Mouse (Mus musculus): ENCODE measurements around the gene Rab5c. TPM values are rescaled to one million over a fixed set of nuclear protein-coding genes. Genes with fewer than 3 reads are reported as not detected.
A peak's percentile ranks its signal among the peaks of the same experiment; 100 is the strongest.

Rab5c gene
- total RNA-seq (2012; rRNA removed) (233 and 263 TPM in 2 replicates), polyA plus RNA-seq (2012; ENCODE audit: insufficient read depth in 1 of 2, insufficient read length in 2 of 2, low read depth in 1 of 2, low replicate concordance in 2 of 2, missing spikeins in 1 of 2) (100 to 1,000 TPM in 1 of 2 experiments, not detected in 1; 249 TPM)

- Histone ChIP-seq H3K4me1 (ENCODE audit: control insufficient read depth in 1 of 2, insufficient read depth in 2 of 2, low read length in 2 of 2) (peaks cover 2 to 22% of the 10 kb centered on the region in 2 experiments; a peak in 3 of 4 replicates), H3K36me3 (ENCODE audit: control insufficient read depth in 1 of 2, insufficient read depth in 2 of 2, low read length in 2 of 2) (peaks cover 0 to 24% of the 10 kb centered on the region in 2 experiments; a peak in 3 of 4 replicates), H3K79me2 (ENCODE audit: control insufficient read depth, insufficient read depth, low read length, poor library complexity) (peaks cover 45% of the 10 kb centered on the region), H3K9ac (ENCODE audit: control insufficient read depth, low read depth, low read length, poor library complexity, severe bottlenecking) (peak within 1 kb of the TSS; percentile 95), H3K27me3 (ENCODE audit: control insufficient read depth in 1 of 2, insufficient read depth in 2 of 2, low read length in 2 of 2) (no peaks in the 10 kb centered on the region), H3K27ac (ENCODE audit: control insufficient read depth, low read depth, low read length) (peak within 1 kb of the TSS; percentile 93), H3K4me3 (ENCODE audit: control insufficient read depth in 1 of 2, insufficient read depth in 1 of 2, low read depth in 2 of 2, low read length in 2 of 2) (peak within 1 kb of the TSS; percentile 62 to 96), H3K9me3 (replicated peaks; ENCODE audit: insufficient read depth, low read length) (no peaks in the 10 kb centered on the region)
- TF ChIP-seq SMC3 (IDR thresholded peaks at IDR 0.05; ENCODE audit: low read depth, low read length) (0 out of 2 replicates have a peak, but pooled peaks have one; percentile 5), TCF12 (IDR thresholded peaks at IDR 0.05; ENCODE audit: low read depth, low read length) (peak; percentile 74; the same call in 1 of the 2 replicates), ZNF384 (IDR thresholded peaks at IDR 0.05; ENCODE audit: low read depth, low read length) (no peak), BHLHE40 (IDR thresholded peaks at IDR 0.05; ENCODE audit: borderline replicate concordance, low read depth, low read length) (no peak), MAZ (IDR thresholded peaks at IDR 0.05; ENCODE audit: low read depth, low read length) (peak; percentile 81; the same call in 1 of the 2 replicates), ZMIZ1 (IDR thresholded peaks at IDR 0.05; ENCODE audit: low read depth, low read length) (peak; percentile 95), MYB (IDR thresholded peaks at IDR 0.05; ENCODE audit: low read depth, low read length) (no peak), UBTF (IDR thresholded peaks at IDR 0.05; ENCODE audit: borderline replicate concordance, insufficient read depth, low read depth, low read length) (no peak), JUND (IDR thresholded peaks at IDR 0.05; ENCODE audit: low read depth, low read length) (no peak), MXI1 (IDR thresholded peaks at IDR 0.05; ENCODE audit: low read depth, low read length) (peak; percentile 89), USF2 (IDR thresholded peaks at IDR 0.05; ENCODE audit: borderline replicate concordance in 1 of 2, insufficient read depth in 1 of 2, low read depth in 1 of 2, low read length in 2 of 2) (no peak), USF1 (IDR thresholded peaks at IDR 0.05; ENCODE audit: low read depth, low read length) (no peak; the same call in 1 of the 2 replicates), RAD21 (IDR thresholded peaks at IDR 0.05; ENCODE audit: low read depth, low read length) (no peak), POLR2A (IDR thresholded peaks at IDR 0.05; ENCODE audit: control insufficient read depth in 1 of 2, insufficient read depth in 1 of 2, low read depth in 1 of 2, low read length in 2 of 2, poor library complexity in 1 of 2) (peak; percentile 61 to 97; a peak in 3 of 4 replicates), ETS1 (IDR thresholded peaks at IDR 0.05; ENCODE audit: low read depth, low read length) (peak; percentile 56; the same call in 1 of the 2 replicates), TAL1 (IDR thresholded peaks at IDR 0.05; ENCODE audit: low read length) (peak; percentile 40), KAT2A (conservative IDR thresholded peaks at IDR 0.05; ENCODE audit: low read depth, low read length) (peak; percentile 96), ELF1 (IDR thresholded peaks at IDR 0.05; ENCODE audit: low read depth, low read length) (peak; percentile 98), GATA1 (IDR thresholded peaks at IDR 0.05; ENCODE audit: low read depth, low read length) (0 out of 2 replicates have a peak, but pooled peaks have one; percentile 46), MYC (IDR thresholded peaks at IDR 0.05; ENCODE audit: low read depth, low read length) (peak; percentile 55), E2F4 (IDR thresholded peaks at IDR 0.05; ENCODE audit: borderline replicate concordance, low read depth, low read length) (peak; percentile 96), NRF1 (IDR thresholded peaks at IDR 0.05; ENCODE audit: insufficient read depth, low read depth, low read length, poor library complexity, severe bottlenecking) (peak; percentile 53), CHD2 (IDR thresholded peaks at IDR 0.05; ENCODE audit: low read length) (peak; percentile 98), CTCF (IDR thresholded peaks at IDR 0.05 in 2 of 3, conservative IDR thresholded peaks at IDR 0.05 in 1 of 3; ENCODE audit: control insufficient read depth in 1 of 3, insufficient read depth in 1 of 3, low read depth in 2 of 3, low read length in 3 of 3, poor library complexity in 1 of 3, severe bottlenecking in 1 of 3) (0 out of 6 replicates have a peak, but pooled peaks of 1 of the 3 experiments have one; percentile 2), SIN3A (IDR thresholded peaks at IDR 0.05; ENCODE audit: low read length) (peak; percentile 85), EP300 (IDR thresholded peaks at IDR 0.05; ENCODE audit: low read depth in 1 of 2, low read length in 2 of 2) (peak in 1 of 2 experiments; percentile 38; a peak in 1 of 4 replicates), MAX (IDR thresholded peaks at IDR 0.05; ENCODE audit: low read length) (peak; percentile 59; the same call in 1 of the 2 replicates), ZC3H11A (IDR thresholded peaks at IDR 0.05; ENCODE audit: low read depth, low read length) (no peak), POLR2AphosphoS2 (IDR thresholded peaks at IDR 0.05; ENCODE audit: low read length) (peak; percentile 96), MAFK (IDR thresholded peaks at IDR 0.05; ENCODE audit: borderline replicate concordance, low read depth, low read length) (no peak), HCFC1 (IDR thresholded peaks at IDR 0.05; ENCODE audit: low read depth, low read length) (peak; percentile 98), NELFE (IDR thresholded peaks at IDR 0.05; ENCODE audit: low read depth, low read length) (peak; percentile 87), CHD1 (IDR thresholded peaks at IDR 0.05; ENCODE audit: low read depth, low read length) (no peak)
- DNase-seq (ENCODE audit: low read depth, low spot score): peak; percentile 100
Measured at GRCm38 (mm10) chr11:100738066-100738604, at the start of gene Rab5c. TSS of gene Rab5c (minus strand) at chr11:100738215.
